Comparison of ENCODE assay signal across 34 mouse cellular contexts in the genomic region with DNA sequence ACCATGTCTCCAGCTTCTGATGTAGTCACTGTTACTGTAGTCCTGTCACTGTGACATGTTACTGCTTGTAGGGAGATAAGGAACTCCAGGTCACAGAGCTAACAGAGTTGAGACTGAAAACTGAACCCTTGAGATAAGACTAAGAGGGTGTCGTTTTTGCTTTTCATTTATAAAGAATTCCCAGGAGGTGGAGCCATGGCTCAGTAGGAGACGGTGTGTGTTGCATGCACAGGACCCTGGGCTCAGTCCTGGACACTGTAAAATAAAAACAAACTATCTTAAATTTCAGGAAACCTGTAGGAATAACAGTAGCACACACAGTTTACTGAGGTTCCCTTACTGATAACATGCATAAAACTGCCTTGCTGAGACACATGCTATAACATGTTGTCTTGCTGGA. TPM values are rescaled to one million over a fixed set of nuclear protein-coding genes. Genes with fewer than 3 reads are reported as not detected.
A peak's percentile ranks its signal among the peaks of the same experiment; 100 is the strongest.
DNase-seq lines count a peak whose midpoint lies in the region; ATAC-seq and TF ChIP-seq lines count a peak whose summit lies in the region.
"Had no signal": no experiment of that assay in that cellular context is flagged by ENCODE, and none has a peak within 500 bp of the region (broad histone marks: within the 10 kb centered on the region; RNA-seq: fewer than 3 reads in every experiment).

No protein-coding gene starts in this region.

- ATAC-seq in lung, embryonic 14.5 days (ENCODE audit: insufficient read depth): 0 out of 2 replicates have a peak, but pooled peaks have one; percentile 38
- 0 out of 2 replicates have a peak, but pooled peaks have one; percentile 52 for ATAC-seq in intestine, embryonic 16.5 days
- ATAC-seq: forebrain, embryonic 14.5 days; hindbrain, postnatal 0 days; midbrain, embryonic 15.5 days had no signal

- no peaks in the 10 kb centered on the region for H3K27me3 ChIP-seq in heart, adult 2 months (ENCODE audit: control insufficient read depth, insufficient read depth, low read length)
- H3K27me3 ChIP-seq in heart, embryonic 10.5 days (ENCODE audit: insufficient read depth, poor library complexity, severe bottlenecking): peaks cover 7% of the 10 kb centered on the region; the same call in 1 of the 2 replicates
- H3K27me3 ChIP-seq in lung, embryonic 14.5 days (ENCODE audit: insufficient read depth, low read length): no peaks in the 10 kb centered on the region
- H3K27me3 ChIP-seq in intestine, embryonic 16.5 days (replicated peaks; ENCODE audit: control insufficient read depth, insufficient read depth, low read length): no peaks in the 10 kb centered on the region
- H3K27me3 ChIP-seq: liver, embryonic 15.5 days; midbrain, embryonic 15.5 days; neural tube, embryonic 13.5 days; stomach, embryonic 15.5 days had no signal

- no peak overlapping the region for H3K27ac ChIP-seq in heart, adult 2 months
- no peak overlapping the region for H3K27ac ChIP-seq in heart, embryonic 10.5 days
- no peak overlapping the region for H3K27ac ChIP-seq in lung, embryonic 14.5 days (ENCODE audit: low read depth)
- H3K27ac ChIP-seq in intestine, embryonic 16.5 days (ENCODE audit: low read length): no peak overlapping the region
- H3K27ac ChIP-seq in gastrocnemius, adult 2 months: no peak overlapping the region
- H3K27ac ChIP-seq: heart, embryonic 13.5 days; hindbrain, postnatal 0 days; liver, embryonic 15.5 days; midbrain, embryonic 15.5 days; neural tube, embryonic 13.5 days; stomach, embryonic 15.5 days had no signal

- no peak for DNase-seq in heart, adult 2 months
- no peak for DNase-seq in heart, embryonic 10.5 days (ENCODE audit: low spot score)
- peak; percentile 56 for DNase-seq in lung, embryonic 14.5 days
- no peak for DNase-seq in lung, adult 18-20 months
- peak; percentile 11 for DNase-seq in 416B (ENCODE audit: low read depth)
- DNase-seq in right cerebral cortex, postnatal 4 days: no peak
- DNase-seq in gastrocnemius, adult 2 months: no peak
- DNase-seq: adrenal gland, adult 2 months; cerebellum, adult 18-20 months; cerebellum, postnatal 25 days; gastrocnemius, postnatal 10 days; heart, postnatal 14 days; kidney, adult 8-10 months; kidney, postnatal 36 days; layer of hippocampus, postnatal 36 days; thymus, adult 18-20 months; thymus, postnatal 36 days had no signal

- no peak overlapping the region for H3K9ac ChIP-seq in heart, adult 2 months (ENCODE audit: low read depth, low read length)
- H3K9ac ChIP-seq in lung, embryonic 14.5 days: no peak overlapping the region
- no peak overlapping the region for H3K9ac ChIP-seq in intestine, embryonic 16.5 days (ENCODE audit: low read depth, low read length)
- H3K9ac ChIP-seq: heart, embryonic 13.5 days; liver, embryonic 15.5 days; midbrain, embryonic 15.5 days; neural tube, embryonic 13.5 days; stomach, embryonic 15.5 days had no signal

- peak; percentile 20; the same call in 1 of the 2 replicates for TF ChIP-seq CTCF in heart, adult 2 months (IDR thresholded peaks at IDR 0.05)
- peak; percentile 28 for TF ChIP-seq CTCF in lung, embryonic 14.5 days (IDR thresholded peaks at IDR 0.05; ENCODE audit: low read depth)
- no peak; the same call in 1 of the 2 replicates for TF ChIP-seq CTCF in gastrocnemius, adult 2 months (IDR thresholded peaks at IDR 0.05)

- H3K36me3 ChIP-seq in heart, adult 2 months (ENCODE audit: control insufficient read depth, insufficient read depth, low read length): no peaks in the 10 kb centered on the region
- no peaks in the 10 kb centered on the region for H3K36me3 ChIP-seq in heart, embryonic 10.5 days
- no peaks in the 10 kb centered on the region for H3K36me3 ChIP-seq in lung, embryonic 14.5 days (ENCODE audit: insufficient read depth)
- H3K36me3 ChIP-seq in intestine, embryonic 16.5 days (ENCODE audit: control insufficient read depth, insufficient read depth, low read length): no peaks in the 10 kb centered on the region
- H3K36me3 ChIP-seq: heart, embryonic 13.5 days; liver, embryonic 15.5 days; midbrain, embryonic 15.5 days; neural tube, embryonic 13.5 days; stomach, embryonic 15.5 days had no signal

- H3K9me3 ChIP-seq in heart, embryonic 10.5 days: no peaks in the 10 kb centered on the region
- H3K9me3 ChIP-seq in lung, embryonic 14.5 days (ENCODE audit: low read depth, low read length): no peaks in the 10 kb centered on the region
- no peaks in the 10 kb centered on the region for H3K9me3 ChIP-seq in intestine, embryonic 16.5 days (ENCODE audit: control insufficient read depth, low read length)
- H3K9me3 ChIP-seq: heart, embryonic 13.5 days; liver, embryonic 15.5 days; midbrain, embryonic 15.5 days; neural tube, embryonic 13.5 days; stomach, embryonic 15.5 days had no signal

- intact Hi-C loops in heart, adult 2 months (cut with DNase I): no loop called here
- intact Hi-C loops in gastrocnemius, adult 2 months (cut with DNase I): no loop called here

- no peak overlapping the region for H3K4me2 ChIP-seq in lung, embryonic 14.5 days
- no peak overlapping the region for H3K4me2 ChIP-seq in intestine, embryonic 16.5 days (ENCODE audit: low read depth, low read length)
- H3K4me2 ChIP-seq: heart, embryonic 13.5 days; liver, embryonic 15.5 days; midbrain, embryonic 15.5 days; neural tube, embryonic 13.5 days; stomach, embryonic 15.5 days had no signal

- H3K79me2 ChIP-seq in heart, adult 2 months (replicated peaks; ENCODE audit: control insufficient read depth, insufficient read depth, low read length): no peaks in the 10 kb centered on the region

- H3K4me1 ChIP-seq in heart, adult 2 months (ENCODE audit: control insufficient read depth, insufficient read depth, low read length): peaks cover 3% of the 10 kb centered on the region
- peaks cover 25% of the 10 kb centered on the region for H3K4me1 ChIP-seq in heart, embryonic 10.5 days
- H3K4me1 ChIP-seq in lung, embryonic 14.5 days (ENCODE audit: insufficient read depth): peaks cover 9% of the 10 kb centered on the region
- peaks cover 6% of the 10 kb centered on the region; the same call in 1 of the 2 replicates for H3K4me1 ChIP-seq in intestine, embryonic 16.5 days (ENCODE audit: control insufficient read depth, insufficient read depth, low read length)
- H3K4me1 ChIP-seq: liver, embryonic 15.5 days; midbrain, embryonic 15.5 days had no signal

- no peak for TF ChIP-seq EP300 in heart, adult 2 months (IDR thresholded peaks at IDR 0.05; ENCODE audit: insufficient read depth, low read depth, low read length)

- no peak overlapping the region for H3K4me3 ChIP-seq in heart, adult 2 months
- H3K4me3 ChIP-seq in heart, embryonic 10.5 days: no peak overlapping the region
- H3K4me3 ChIP-seq in lung, embryonic 14.5 days (ENCODE audit: low read depth, low read length): no peak overlapping the region
- no peak overlapping the region for H3K4me3 ChIP-seq in intestine, embryonic 16.5 days (ENCODE audit: low read length)
- H3K4me3 ChIP-seq in gastrocnemius, adult 2 months: no peak overlapping the region
- H3K4me3 ChIP-seq: heart, embryonic 13.5 days; liver, embryonic 15.5 days; midbrain, embryonic 15.5 days; myocyte; neural tube, embryonic 13.5 days; stomach, embryonic 15.5 days had no signal

- WGBS in heart, adult 2 months: 16% methylated on average over 2 of the region's 2 CpGs
- WGBS in heart, embryonic 10.5 days: 10% methylated on average over 2 of the region's 2 CpGs
- 5% methylated on average over 2 of the region's 2 CpGs for WGBS in lung, embryonic 14.5 days
- 20% methylated on average over 2 of the region's 2 CpGs for WGBS in intestine, embryonic 16.5 days

- TF ChIP-seq POLR2A in heart, adult 2 months (IDR thresholded peaks at IDR 0.05; ENCODE audit: insufficient read depth, low read depth, low read length): no peak

RNA-seq across cellular contexts. Expression of a gene that starts 24.8 kb away (rescaled TPM):
- not detected for total RNA-seq in heart, adult 2 months (2021)
- not detected in 2 replicates for polyA plus RNA-seq in heart, adult 2 months (2012; rRNA removed)
- polyA plus RNA-seq in heart, embryonic 10.5 days (2016; fragmentation: Nextera tagmentation; extraction: Ambion mirVana): not detected in 2 replicates
- polyA plus RNA-seq in lung, embryonic 14.5 days (2014; fragmentation: Nextera tagmentation; extraction: Ambion mirVana): not detected in 2 replicates
- polyA plus RNA-seq in intestine, embryonic 16.5 days (2015; fragmentation: Nextera tagmentation; extraction: Ambion mirVana): not detected in 2 replicates
- not detected for total RNA-seq in gastrocnemius, adult 2 months (2021)
- total RNA-seq: adrenal gland, adult 2 months; adrenal gland, postnatal 4 days; ES-E14; gastrocnemius, postnatal 10 days; granulocyte monocyte progenitor cell, adult 5-6 weeks; heart, postnatal 14 days; hindbrain, postnatal 0 days; layer of hippocampus, adult 8-10 months; layer of hippocampus, postnatal 36 days; left cerebral cortex, postnatal 10 days had no signal
- polyA plus RNA-seq: adrenal gland, adult 2 months; embryonic facial prominence, embryonic 14.5 days; forebrain, embryonic 14.5 days; heart, embryonic 13.5 days; hindbrain, embryonic 11.5 days; hindbrain, postnatal 0 days; limb, embryonic 11.5 days; liver, embryonic 15.5 days; midbrain, embryonic 15.5 days; myocyte; neural tube, embryonic 13.5 days; stomach, embryonic 15.5 days had no signal

RNA-seq across cellular contexts. Expression of a gene that starts 48.9 kb away (rescaled TPM):
- total RNA-seq in heart, adult 2 months (2021): 10 to 100 TPM; 23.0 to 27.6 TPM
- 9.0 and 19.7 TPM in 2 replicates for polyA plus RNA-seq in heart, adult 2 months (2012; rRNA removed)
- 11.4 TPM in 2 replicates for polyA plus RNA-seq in heart, embryonic 10.5 days (2016; fragmentation: Nextera tagmentation; extraction: Ambion mirVana)
- 11.9 and 12.0 TPM in 2 replicates for polyA plus RNA-seq in lung, embryonic 14.5 days (2014; fragmentation: Nextera tagmentation; extraction: Ambion mirVana)
- polyA plus RNA-seq in intestine, embryonic 16.5 days (2015; fragmentation: Nextera tagmentation; extraction: Ambion mirVana): 8.5 and 8.7 TPM in 2 replicates
- total RNA-seq in gastrocnemius, adult 2 months (2021): 10 to 100 TPM; 37.7 to 42.7 TPM

Comparison
In these comparisons a context has a peak if more than half of its experiments do, and no peak if none do; other contexts are left out.
1. DNase-seq: peak in lung, embryonic 14.5 days (single experiment) and 416B (single experiment); none in heart, adult 2 months (0 of 2), heart, embryonic 10.5 days (single experiment), lung, adult 18-20 months (0 of 2), right cerebral cortex, postnatal 4 days (single experiment) and gastrocnemius, adult 2 months (single experiment).